Mouse (Mus musculus) liver, adult 2 months (tissue): ENCODE results near the gene Foxc2. TPM values are rescaled to one million over a fixed set of nuclear protein-coding genes. Genes with fewer than 3 reads are reported as not detected.
A peak's percentile ranks its signal among the peaks of the same experiment; 100 is the strongest.

Source experiments
- DNase-seq: peaks from one replicate; pipeline ENCODE4 v3.0.0-alpha.2; 2011; ENCODE audit warnings: low read depth, low spot score; ENCODE audit errors: extremely low read depth
- H3K27ac ChIP-seq: fragments of 200-500 bp; replicated peaks from 2 replicates; pipeline ENCODE4 v1.5.1; 2012; ENCODE audit warnings: low read depth, mild to moderate bottlenecking, control low read depth, inconsistent platforms, low read length; ENCODE audit not compliant: insufficient read depth
- H3K27me3 ChIP-seq: fragments of 200-500 bp; 2 replicates; pipeline ENCODE4 v1.6.1; 2012; ENCODE audit warnings: mild to moderate bottlenecking, moderate library complexity, low read length, inconsistent platforms; ENCODE audit not compliant: control insufficient read depth, insufficient read depth
- H3K36me3 ChIP-seq: fragments of 200-500 bp; 2 replicates; pipeline ENCODE4 v1.6.1; 2012; ENCODE audit warnings: low read length, inconsistent platforms; ENCODE audit not compliant: control insufficient read depth, insufficient read depth
- H3K4me1 ChIP-seq: fragments of 200-500 bp; 2 replicates; pipeline ENCODE4 v1.6.1; 2011; ENCODE audit warnings: low read length; ENCODE audit not compliant: control insufficient read depth, insufficient read depth
- H3K4me3 ChIP-seq: fragments of 200-500 bp; 2 replicates; pipeline ENCODE4 v1.5.1; 2011; ENCODE audit warnings: low read depth, mild to moderate bottlenecking, control low read depth, low read length, moderate library complexity; ENCODE audit not compliant: insufficient read depth
- H3K79me2 ChIP-seq: fragments of 200-500 bp; 2 replicates; pipeline ENCODE4 v1.6.1; 2012; ENCODE audit warnings: inconsistent platforms, mild to moderate bottlenecking, low read length, moderate library complexity; ENCODE audit not compliant: control insufficient read depth, insufficient read depth
- H3K9ac ChIP-seq: fragments of 200-500 bp; 2 replicates; pipeline ENCODE4 v1.6.1; 2012; ENCODE audit warnings: low read depth, mild to moderate bottlenecking, control low read depth, inconsistent platforms, low read length
- CTCF ChIP-seq: fragments of 200-500 bp; IDR thresholded peaks from 2 replicates; pipeline ENCODE4 v1.5.1; 2011; ENCODE audit warnings: low read depth, low read length, control low read depth
- POLR2A ChIP-seq: fragments of 200-500 bp; IDR thresholded peaks from 2 replicates; pipeline ENCODE4 v1.6.1; 2011; ENCODE audit warnings: low read length, control low read depth; ENCODE audit not compliant: insufficient read depth; ENCODE audit errors: extremely low read depth
- WGBS: fragments of 180-500 bp; shearing (Covaris S2); methylation state at CpG from one replicate; pipeline ENCODE4 v1.1.7; 2018; 5-methylcytosine and 5-hydroxymethylcytosine counted together
- polyA plus RNA-seq: library from polyadenylated mRNA; depleted of rRNA; stranded (reverse); fragments of >200 nt; gene quantifications from 2 replicates; pipeline ENCODE4 v1.2.3, GENCODE M21; 2012
- total RNA-seq: library from RNA; depleted of rRNA; stranded (reverse); fragments of >200 nt; gene quantifications from 2 replicates; pipeline ENCODE4 v1.2.3, GENCODE M21; 2014

Foxc2 gene
- total and polyA plus RNA-seq, 2 experiments, result 0.06 TPM; not detected in 1

DNA sequence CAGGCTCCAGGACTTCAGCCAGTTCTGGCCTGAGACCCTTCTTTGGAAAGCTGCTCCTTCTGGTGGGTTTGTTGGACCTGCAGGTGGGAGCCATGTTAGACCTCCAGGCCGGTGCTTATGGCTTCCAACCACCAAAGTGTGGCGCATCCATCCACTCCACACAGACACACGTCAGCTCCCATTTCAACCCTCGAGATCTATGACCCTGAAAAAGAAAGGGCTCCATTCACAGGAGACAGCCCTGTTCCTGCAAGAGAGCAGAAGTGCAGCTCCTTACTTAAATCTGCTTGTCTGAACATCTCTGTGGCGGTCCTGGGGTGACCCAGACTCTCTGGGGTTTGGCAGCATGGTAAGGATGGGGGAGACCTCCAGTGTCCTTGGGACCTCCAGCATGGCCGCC lies 22.5 kb upstream of the Foxc2 start:
- DNase-seq, result no peak
- Histone ChIP-seq H3K4me3 (no peak overlapping the region), H3K4me1 (peaks cover 2% of the 10 kb centered on the region; the same call in 1 of the 2 replicates), H3K79me2 (no peaks in the 10 kb centered on the region), H3K36me3 (no peaks in the 10 kb centered on the region), H3K27me3 (0 out of 2 replicates have a peak, but pooled peaks cover 5% of the 10 kb centered on the region), H3K9ac (no peak overlapping the region), H3K27ac (no peak overlapping the region)
- 64% methylated on average over 6 of the region's 6 CpGs for WGBS
- TF ChIP-seq POLR2A, result no peak

DNA sequence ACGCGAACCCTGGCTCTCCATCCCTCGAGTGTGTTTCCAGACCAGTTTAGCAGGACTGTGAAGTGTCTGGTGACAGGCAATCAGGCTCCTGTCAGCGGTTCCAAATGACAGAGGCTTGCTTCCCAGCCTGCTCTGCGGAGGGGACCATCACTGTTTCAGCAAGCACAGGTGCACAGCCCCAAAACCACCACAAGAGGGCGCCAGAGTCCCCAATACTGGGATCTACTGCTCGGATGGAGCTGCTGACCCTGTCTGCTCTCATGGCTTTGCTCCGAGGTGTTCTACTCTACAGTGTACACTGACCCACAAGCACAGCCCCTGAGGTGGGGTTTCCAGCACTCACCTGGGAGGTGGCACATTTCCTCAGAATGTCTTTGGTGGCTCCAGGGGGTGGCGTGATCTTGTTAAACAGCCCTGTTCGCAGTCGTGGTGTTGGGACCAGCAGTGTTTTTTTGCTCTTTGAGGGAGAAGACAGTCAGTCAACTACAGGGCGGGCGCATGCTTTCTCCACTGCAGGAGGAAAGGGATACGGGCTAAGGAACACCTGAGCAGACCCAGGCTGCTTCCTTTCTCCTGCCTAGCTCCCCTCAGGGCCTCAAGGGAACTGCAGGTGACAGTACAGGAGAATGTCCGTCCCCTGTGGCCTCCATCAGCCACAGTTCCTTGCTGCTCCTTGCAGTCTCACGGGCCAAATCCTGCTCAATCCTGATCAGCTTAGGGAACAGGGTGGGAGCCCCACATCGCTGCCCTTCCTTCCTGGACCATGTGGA lies 11.7 kb upstream of the Foxc2 start:
- TF ChIP-seq POLR2A (no peak), CTCF (peak; percentile 95)
- Histone ChIP-seq H3K27me3 (no peaks in the 10 kb centered on the region), H3K4me1 (no peaks in the 10 kb centered on the region), H3K9ac (no peak overlapping the region), H3K27ac (no peak overlapping the region), H3K36me3 (no peaks in the 10 kb centered on the region), H3K4me3 (no peak overlapping the region), H3K79me2 (0 out of 2 replicates have a peak, but pooled peaks cover 5% of the 10 kb centered on the region)
- no peak for DNase-seq
- WGBS, result 62% methylated on average over 17 of the region's 17 CpGs

- DNase-seq, result peak; percentile 87
- 0 out of 2 replicates have a peak, but pooled peaks cover 5% of the 10 kb centered on the region for H3K79me2 ChIP-seq
- H3K9ac ChIP-seq, result peak within 1 kb of the TSS; percentile 76
- 1% methylated on average over 75 of the region's 75 CpGs for WGBS
- no peaks in the 10 kb centered on the region for H3K4me1 ChIP-seq
- peak within 1 kb of the TSS; percentile 33; the same call in 1 of the 2 replicates for H3K27ac ChIP-seq
- H3K4me3 ChIP-seq, result peak within 1 kb of the TSS; percentile 75
- H3K36me3 ChIP-seq, result no peaks in the 10 kb centered on the region
- TF ChIP-seq CTCF, result 0 out of 2 replicates have a peak, but pooled peaks have one; percentile 16
- TF ChIP-seq POLR2A, result peak; percentile 75; the same call in 1 of the 2 replicates
- H3K27me3 ChIP-seq, result no peaks in the 10 kb centered on the region
These were observed 8.0 kb upstream of the Foxc2 start, which contains the start of gene Mthfsd for GRCm38 (mm10) chr8:121107668-121108656. TSS of gene Mthfsd (minus strand) at chr8:121108392.

- Histone ChIP-seq H3K36me3 (no peaks in the 10 kb centered on the region), H3K27ac (peak overlapping the region; percentile 30; the same call in 1 of the 2 replicates), H3K9ac (peak overlapping the region; percentile 70), H3K27me3 (no peaks in the 10 kb centered on the region), H3K79me2 (0 out of 2 replicates have a peak, but pooled peaks cover 5% of the 10 kb centered on the region), H3K4me3 (peak overlapping the region; percentile 75), H3K4me1 (no peaks in the 10 kb centered on the region)
- 14% methylated on average over 5 of the region's 5 CpGs for WGBS
- TF ChIP-seq POLR2A (no peak), CTCF (no peak)
- DNase-seq, result no peak
These were observed 7.3 kb upstream of the Foxc2 start for GRCm38 (mm10) chr8:121108657-121109056.

DNA sequence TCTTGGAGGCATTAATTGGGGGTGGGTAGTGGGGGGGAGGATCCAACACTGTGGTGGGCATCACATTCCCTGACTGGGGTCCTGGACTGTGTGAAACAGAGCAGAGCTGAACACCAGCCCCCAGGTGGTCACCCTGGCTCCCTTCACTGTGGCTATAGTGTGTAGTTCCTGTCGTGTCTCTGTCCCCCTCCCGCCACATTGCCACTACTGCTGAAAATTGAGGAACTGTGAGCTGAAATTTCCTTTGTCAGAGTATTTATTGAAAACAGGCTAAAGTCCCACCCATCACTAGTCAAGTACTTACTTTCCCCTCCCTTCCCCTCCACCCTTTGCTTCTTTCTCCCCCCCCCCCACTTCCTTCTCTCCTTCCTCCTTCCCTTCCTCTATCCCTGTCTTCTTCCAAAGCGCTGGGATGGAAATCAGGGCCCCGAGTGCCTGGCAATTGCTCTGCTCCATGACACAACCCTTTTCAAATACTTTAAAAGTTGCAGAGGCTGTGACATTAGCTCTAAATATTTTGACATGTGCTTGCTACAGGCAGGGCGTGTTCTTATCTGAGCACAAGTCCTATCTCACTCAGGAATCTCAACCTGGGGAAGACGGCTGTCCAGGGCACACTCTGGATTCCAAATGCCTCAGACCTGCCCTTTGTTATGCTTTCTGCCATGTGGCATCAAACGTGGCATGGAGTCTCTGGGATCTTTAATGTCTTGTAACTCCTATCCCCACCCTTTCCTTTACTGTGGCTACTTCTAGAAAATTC lies 4.6 kb upstream of the Foxc2 start:
- no peak for DNase-seq
- no peak overlapping the region for H3K4me3 ChIP-seq
- no peak overlapping the region for H3K27ac ChIP-seq
- H3K79me2 ChIP-seq, result 0 out of 2 replicates have a peak, but pooled peaks cover 5% of the 10 kb centered on the region
- TF ChIP-seq POLR2A (no peak), CTCF (no peak)
- H3K27me3 ChIP-seq, result peaks cover 10% of the 10 kb centered on the region
- 67% methylated on average over 7 of the region's 7 CpGs for WGBS
- H3K36me3 ChIP-seq, result no peaks in the 10 kb centered on the region
- H3K4me1 ChIP-seq, result no peaks in the 10 kb centered on the region
- H3K9ac ChIP-seq, result no peak overlapping the region
